Mouse (Mus musculus) heart, postnatal 0 days (tissue): ENCODE data around the gene Selenof. TPM values are rescaled to one million over a fixed set of nuclear protein-coding genes. Genes with fewer than 3 reads are reported as not detected.

ENCODE experiments used
- ATAC-seq: fragments of 200-750 bp; cut with Nextera tagmentation; 2 replicates; pipeline ENCODE4 v1.8.0; 2017; ENCODE audit warnings: low read depth, moderate number of reproducible peaks, moderate library complexity; ENCODE audit not compliant: insufficient read depth
- DNase-seq: peaks from one replicate; pipeline ENCODE4 v3.0.0-alpha.2; 2016; ENCODE audit warnings: low spot score
- H3K27ac ChIP-seq: fragments of 300-500 bp; sonication (generic); 2 replicates; pipeline ENCODE4 v1.5.1; 2014; ENCODE audit warnings: low read depth, mild to moderate bottlenecking
- H3K27me3 ChIP-seq: fragments of 300-500 bp; sonication (generic); 2 replicates; pipeline ENCODE4 v1.6.1; 2014; ENCODE audit warnings: low read length, mixed read lengths; ENCODE audit not compliant: control insufficient read depth, insufficient read depth
- H3K36me3 ChIP-seq: fragments of 300-500 bp; sonication (generic); replicated peaks from 2 replicates; pipeline ENCODE4 v1.6.1; 2014; ENCODE audit warnings: low read length, mixed read lengths; ENCODE audit not compliant: control insufficient read depth, insufficient read depth
- H3K4me1 ChIP-seq: fragments of 300-500 bp; sonication (generic); 2 replicates; pipeline ENCODE4 v1.6.1; 2014; ENCODE audit warnings: antibody characterized with exemption; ENCODE audit not compliant: control insufficient read depth, insufficient read depth
- H3K4me2 ChIP-seq: fragments of 300-500 bp; sonication (generic); 2 replicates; pipeline ENCODE4 v1.6.1; 2014; ENCODE audit warnings: low read depth, mild to moderate bottlenecking, low read length, moderate library complexity
- H3K4me3 ChIP-seq: fragments of 300-500 bp; sonication (generic); 2 replicates; pipeline ENCODE4 v1.5.1; 2014; ENCODE audit warnings: low read depth, low read length
- H3K9ac ChIP-seq: fragments of 300-500 bp; sonication (generic); replicated peaks from 2 replicates; pipeline ENCODE4 v1.6.1; 2014; ENCODE audit warnings: low read depth, low read length, mixed read lengths
- H3K9me3 ChIP-seq: fragments of 300-500 bp; sonication (generic); replicated peaks from 2 replicates; pipeline ENCODE4 v1.6.1; 2016; ENCODE audit warnings: low read length; ENCODE audit not compliant: control insufficient read depth
- CTCF ChIP-seq: IDR thresholded peaks from 2 replicates; pipeline ENCODE4 v1.5.1; 2016; ENCODE audit warnings: antibody characterized with exemption, control low read depth, low read depth
- EP300 ChIP-seq: IDR thresholded peaks from 2 replicates; pipeline ENCODE4 v1.6.1; 2016; ENCODE audit warnings: antibody characterized with exemption, low read depth
- WGBS: fragments of 180-500 bp; shearing (Covaris S2); extraction: QIAGEN DNeasy Blood & Tissue Kit; methylation state at CpG from one replicate; pipeline ENCODE4 v1.1.7; 2014; 5-methylcytosine and 5-hydroxymethylcytosine counted together
- polyA plus RNA-seq: library from polyadenylated mRNA; unstranded; fragments of >200 nt; fragmentation: Nextera tagmentation; extraction: Ambion mirVana; gene quantifications from 2 replicates; pipeline ENCODE4 v1.2.1, GENCODE M21; 2015
- total RNA-seq: library from RNA; depleted of rRNA; stranded (reverse); fragments of >200 nt; gene quantifications from 2 replicates; pipeline ENCODE4 v1.2.3, GENCODE M21; 2014; ENCODE audit warnings: low replicate concordance

Gene Selenof
- total and polyA plus RNA-seq, 2 experiments from 2014 or later = 245 to 416 TPM

GRCm38 (mm10) chr3:144548186-144548845 lies 21.8 kb upstream of the Selenof start:
- no peaks in the 10 kb centered on the region for H3K9me3 ChIP-seq
- TF ChIP-seq CTCF (no peak), EP300 (no peak)
- no peak overlapping the region for H3K4me3 ChIP-seq
- peak overlapping the region; percentile 12; the same call in 1 of the 2 replicates for H3K27ac ChIP-seq
- no peak for DNase-seq
- no peak overlapping the region for H3K4me2 ChIP-seq
- WGBS = 85% methylated on average over 7 of the region's 7 CpGs
- no peaks in the 10 kb centered on the region for H3K36me3 ChIP-seq
- no peak for ATAC-seq
- H3K27me3 ChIP-seq = no peaks in the 10 kb centered on the region
- no peak overlapping the region for H3K9ac ChIP-seq
- H3K4me1 ChIP-seq = 0 out of 2 replicates have a peak, but pooled peaks cover 4% of the 10 kb centered on the region

GRCm38 (mm10) chr3:144550036-144550435 lies 20.1 kb upstream of the Selenof start:
- Histone ChIP-seq H3K27ac (no peak overlapping the region), H3K36me3 (no peaks in the 10 kb centered on the region), H3K4me1 (peaks cover 12% of the 10 kb centered on the region; the same call in 1 of the 2 replicates), H3K4me3 (no peak overlapping the region), H3K27me3 (no peaks in the 10 kb centered on the region), H3K4me2 (no peak overlapping the region), H3K9ac (no peak overlapping the region), H3K9me3 (no peaks in the 10 kb centered on the region)
- TF ChIP-seq CTCF (no peak), EP300 (no peak)
- WGBS = 90% methylated on average over 5 of the region's 5 CpGs
- ATAC-seq (no peak), DNase-seq (no peak)

GRCm38 (mm10) chr3:144550659-144551058 lies 19.4 kb upstream of the Selenof start:
- no peak overlapping the region for H3K4me2 ChIP-seq
- no peak for ATAC-seq
- no peak overlapping the region for H3K4me3 ChIP-seq
- no peak overlapping the region for H3K9ac ChIP-seq
- 77% methylated on average over 5 of the region's 5 CpGs for WGBS
- no peaks in the 10 kb centered on the region for H3K27me3 ChIP-seq
- no peaks in the 10 kb centered on the region for H3K36me3 ChIP-seq
- no peak overlapping the region; the same call in 1 of the 2 replicates for H3K27ac ChIP-seq
- TF ChIP-seq EP300 (no peak), CTCF (no peak)
- H3K4me1 ChIP-seq = peaks cover 9% of the 10 kb centered on the region; the same call in 1 of the 2 replicates
- no peaks in the 10 kb centered on the region for H3K9me3 ChIP-seq
- DNase-seq = no peak

- H3K4me2 ChIP-seq = no peak overlapping the region
- H3K9ac ChIP-seq = no peak overlapping the region
- no peak overlapping the region; the same call in 1 of the 2 replicates for H3K27ac ChIP-seq
- ATAC-seq (no peak), DNase-seq (no peak)
- H3K9me3 ChIP-seq = no peaks in the 10 kb centered on the region
- H3K36me3 ChIP-seq = no peaks in the 10 kb centered on the region
- H3K27me3 ChIP-seq = no peaks in the 10 kb centered on the region
- WGBS = 61% methylated on average over 4 of the region's 4 CpGs
- H3K4me3 ChIP-seq = no peak overlapping the region
- peaks cover 8% of the 10 kb centered on the region; the same call in 1 of the 2 replicates for H3K4me1 ChIP-seq
- TF ChIP-seq EP300 (no peak), CTCF (no peak)
These were observed 18.7 kb upstream of the Selenof start for GRCm38 (mm10) chr3:144551416-144551815.

GRCm38 (mm10) chr3:144553942-144554341 lies 16.2 kb upstream of the Selenof start:
- no peak for ATAC-seq
- peaks cover 27% of the 10 kb centered on the region for H3K4me1 ChIP-seq
- H3K4me2 ChIP-seq = 0 out of 2 replicates have a peak overlapping the region, but pooled peaks have one; percentile 9
- DNase-seq = no peak
- H3K27ac ChIP-seq = no peak overlapping the region
- no peak overlapping the region for H3K9ac ChIP-seq
- H3K27me3 ChIP-seq = no peaks in the 10 kb centered on the region
- 42% methylated on average over 7 of the region's 7 CpGs for WGBS
- TF ChIP-seq CTCF (no peak), EP300 (no peak)
- no peak overlapping the region for H3K4me3 ChIP-seq
- H3K36me3 ChIP-seq = no peaks in the 10 kb centered on the region
- H3K9me3 ChIP-seq = no peaks in the 10 kb centered on the region
